Mouse (Mus musculus) forelimb bud, embryonic 11.5 days (tissue): ENCODE measurements around the gene Ext2.

ENCODE experiments used
- DNase-seq: peaks from one replicate; pipeline ENCODE4 v3.0.0-alpha.2; 2012; ENCODE audit warnings: low read depth, low spot score

Gene Ext2

DNA sequence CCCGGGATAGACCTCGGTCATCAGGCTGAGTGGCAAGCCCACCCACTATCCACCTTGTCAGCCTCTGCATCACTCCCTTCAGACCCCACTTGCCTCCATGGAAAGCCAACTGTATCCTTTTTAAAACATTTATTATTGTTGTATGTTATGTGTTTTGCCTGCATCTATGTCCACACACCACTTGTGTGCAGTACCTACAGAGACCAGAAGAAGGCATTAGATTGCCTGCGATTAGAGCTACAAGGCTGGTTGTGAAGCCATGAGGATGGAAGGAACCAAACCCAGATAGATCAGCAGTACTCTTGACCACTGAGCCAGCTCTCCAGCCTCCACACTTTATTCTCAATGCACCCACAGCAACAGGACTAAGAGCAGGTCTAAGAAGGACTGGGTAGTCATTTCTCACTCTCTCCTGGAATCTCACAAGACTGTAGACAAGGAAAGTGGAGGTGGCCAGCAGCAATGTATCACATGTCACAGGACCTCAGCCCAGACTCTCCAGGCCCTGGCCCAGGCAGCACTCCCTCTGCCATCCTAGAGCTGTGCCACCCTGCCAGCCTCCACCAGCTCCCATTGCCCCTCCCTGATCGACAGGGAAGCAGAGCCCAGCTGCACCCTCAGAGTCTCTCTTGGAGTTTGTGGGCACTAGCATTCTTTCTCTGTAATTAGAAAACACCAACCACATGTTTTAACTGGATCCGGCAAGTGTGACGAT lies 15.7 kb downstream of the Ext2 start:
- DNase-seq: no peak

GRCm38 (mm10) chr2:93805523-93805922 lies 16.8 kb downstream of the Ext2 start:
- no peak for DNase-seq

DNA sequence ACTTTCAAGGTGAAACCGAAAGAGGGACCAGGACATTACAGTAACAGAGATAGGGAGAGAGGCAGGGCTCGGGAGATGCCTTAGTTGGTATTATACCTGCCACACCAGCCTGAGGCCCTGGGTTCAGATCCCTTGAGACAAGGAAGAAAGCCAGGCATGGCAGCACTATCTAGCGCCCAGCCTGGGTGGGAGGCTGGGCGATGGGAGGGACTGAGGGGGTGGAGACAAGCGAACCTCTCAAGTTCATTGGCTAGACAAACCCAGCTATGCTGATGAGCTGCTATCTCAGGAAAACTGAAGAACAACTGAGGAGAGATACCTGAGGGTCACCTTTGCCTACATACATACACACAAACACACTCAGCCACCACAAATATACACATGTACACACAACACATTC lies 17.3 kb downstream of the Ext2 start:
- DNase-seq: no peak

DNA sequence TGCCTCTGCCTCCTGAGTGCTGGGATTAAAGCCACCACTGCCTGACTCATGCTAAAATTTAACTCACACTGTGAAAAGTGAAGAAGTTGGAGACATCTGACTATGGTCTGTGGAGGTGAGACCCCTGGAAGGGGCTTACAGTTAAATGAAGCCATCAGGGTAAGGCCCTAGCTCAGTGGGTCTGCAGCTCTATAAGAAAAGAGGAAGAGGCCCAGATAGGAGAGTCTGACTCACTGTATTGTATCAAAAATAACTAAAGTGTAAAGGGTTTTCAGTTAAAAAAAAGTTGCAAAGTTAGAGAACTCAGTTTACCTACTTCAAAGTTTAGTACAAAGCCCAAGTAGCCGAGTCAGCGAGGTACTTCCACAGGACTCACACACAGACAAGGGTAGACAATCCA lies 19.4 kb downstream of the Ext2 start:
- DNase-seq: no peak

DNA sequence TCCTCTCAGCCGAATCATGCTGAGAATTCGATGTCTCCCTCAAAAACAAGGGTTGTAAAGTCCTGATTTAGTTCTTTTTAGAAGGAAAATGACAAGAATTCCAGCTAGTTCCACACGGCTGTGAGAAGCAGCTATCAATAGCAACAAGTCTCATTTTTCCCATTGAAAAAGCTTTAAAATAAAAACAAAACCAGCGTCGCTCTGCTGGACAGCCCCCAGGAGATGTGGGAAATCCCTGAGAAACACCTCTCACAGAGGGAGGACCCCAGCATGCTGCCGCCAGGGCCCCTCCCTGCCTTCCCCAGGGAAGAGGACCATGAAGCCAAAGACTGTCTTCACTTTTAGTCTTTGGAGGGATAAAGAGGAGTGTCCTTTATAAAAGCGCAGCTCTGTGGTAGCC lies 21.3 kb downstream of the Ext2 start:
- DNase-seq: no peak

GRCm38 (mm10) chr2:93797162-93797795 lies 25.1 kb downstream of the Ext2 start:
- DNase-seq: no peak

DNA sequence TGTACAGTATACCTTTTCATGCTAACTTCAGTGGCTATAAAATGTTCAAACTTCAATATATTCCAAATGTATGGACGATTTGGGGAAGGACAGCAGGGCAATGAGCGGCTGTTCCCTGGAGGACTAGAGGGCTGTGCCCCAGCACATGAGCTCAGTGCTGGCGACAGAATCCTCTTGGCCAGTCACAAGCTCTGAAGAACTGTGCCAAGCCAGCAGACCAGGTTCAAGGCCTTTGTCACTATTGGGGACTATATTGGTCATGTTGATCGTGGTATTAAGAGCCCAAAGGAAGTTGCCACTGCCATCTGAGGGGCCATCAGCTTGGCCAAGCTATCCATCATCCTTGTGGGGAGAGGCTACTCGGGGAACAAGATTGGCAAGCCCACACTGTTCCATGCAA lies 28.0 kb downstream of the Ext2 start:
- DNase-seq: no peak

- no peak for DNase-seq
Measured at GRCm38 (mm10) chr2:93791516-93792499, 30.6 kb downstream of the Ext2 start.

- DNase-seq: no peak
Measured at GRCm38 (mm10) chr2:93790798-93791345, 31.5 kb downstream of the Ext2 start.

GRCm38 (mm10) chr2:93788557-93788956 lies 33.8 kb downstream of the Ext2 start:
- DNase-seq: no peak

DNA sequence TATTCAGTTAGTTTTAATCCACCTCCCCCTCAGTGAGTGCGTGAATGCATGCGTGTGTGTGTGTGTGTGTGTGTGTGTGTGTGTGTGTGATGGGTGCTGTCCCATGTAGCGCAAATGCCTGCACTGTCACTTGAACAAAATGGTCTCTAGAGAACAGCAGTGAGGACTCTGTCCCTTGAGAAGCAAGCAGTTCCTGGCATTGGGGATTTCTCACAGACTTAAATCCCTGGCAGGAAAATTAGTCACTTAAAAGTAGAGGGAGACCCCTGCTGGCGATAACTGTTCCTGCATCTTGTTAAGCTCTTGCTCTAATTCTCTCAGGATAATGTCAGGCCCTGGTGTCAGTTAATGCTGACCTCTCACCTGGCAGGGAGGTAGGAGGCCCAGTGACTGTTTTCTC lies 36.2 kb downstream of the Ext2 start:
- peak; percentile 86 for DNase-seq

DNA sequence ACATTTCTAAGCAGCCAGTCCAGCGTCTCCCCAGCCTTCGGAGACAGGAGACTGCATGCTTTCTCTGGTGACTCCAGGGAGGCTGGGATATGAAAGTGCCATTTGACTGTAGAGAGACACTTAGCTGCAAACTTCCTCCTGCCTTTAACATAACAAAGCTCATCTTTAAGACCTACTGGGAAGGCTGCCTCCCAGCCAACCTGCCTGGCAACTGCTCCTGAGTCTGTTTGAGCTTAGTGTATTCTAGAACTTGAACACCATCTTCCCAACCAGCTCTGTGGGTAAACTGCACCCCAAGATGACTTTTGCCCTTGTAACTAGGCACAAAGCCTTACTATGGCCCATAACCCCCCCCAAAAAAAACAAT lies 37.0 kb downstream of the Ext2 start:
- no peak for DNase-seq

DNA sequence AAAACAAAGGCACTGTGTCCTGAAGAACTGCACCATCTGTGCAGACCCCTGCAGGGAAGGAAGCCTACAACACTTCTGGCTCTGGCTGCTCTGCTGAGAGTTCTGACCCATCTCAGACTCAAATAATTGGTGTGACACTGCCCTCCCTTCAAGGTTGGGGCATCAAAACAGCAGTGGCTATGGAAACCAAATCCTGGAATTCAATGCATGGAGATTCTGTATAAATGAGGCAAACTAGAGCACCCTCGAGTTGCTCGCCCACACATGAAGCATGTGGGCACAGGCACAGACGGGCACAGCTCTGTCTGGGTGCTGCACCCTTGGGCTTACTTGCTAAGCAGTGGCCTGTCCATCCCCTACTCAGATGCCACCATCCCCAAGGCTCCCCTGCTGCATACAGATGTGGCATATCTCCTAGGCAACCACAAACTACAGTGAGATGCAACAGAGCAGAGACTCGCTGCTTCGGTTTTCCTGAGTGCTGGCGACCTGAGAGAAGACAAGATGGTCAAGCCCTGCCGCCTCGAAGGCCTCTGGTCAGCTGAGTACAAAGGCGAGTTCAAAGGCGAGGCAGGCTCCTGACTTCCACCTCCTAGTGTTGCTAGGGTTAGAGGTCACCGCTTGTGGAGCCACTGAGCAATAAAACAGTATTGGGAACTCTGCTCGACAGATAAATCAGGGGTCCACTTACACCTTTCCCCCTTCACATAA lies 37.5 kb downstream of the Ext2 start:
- DNase-seq: no peak

DNA sequence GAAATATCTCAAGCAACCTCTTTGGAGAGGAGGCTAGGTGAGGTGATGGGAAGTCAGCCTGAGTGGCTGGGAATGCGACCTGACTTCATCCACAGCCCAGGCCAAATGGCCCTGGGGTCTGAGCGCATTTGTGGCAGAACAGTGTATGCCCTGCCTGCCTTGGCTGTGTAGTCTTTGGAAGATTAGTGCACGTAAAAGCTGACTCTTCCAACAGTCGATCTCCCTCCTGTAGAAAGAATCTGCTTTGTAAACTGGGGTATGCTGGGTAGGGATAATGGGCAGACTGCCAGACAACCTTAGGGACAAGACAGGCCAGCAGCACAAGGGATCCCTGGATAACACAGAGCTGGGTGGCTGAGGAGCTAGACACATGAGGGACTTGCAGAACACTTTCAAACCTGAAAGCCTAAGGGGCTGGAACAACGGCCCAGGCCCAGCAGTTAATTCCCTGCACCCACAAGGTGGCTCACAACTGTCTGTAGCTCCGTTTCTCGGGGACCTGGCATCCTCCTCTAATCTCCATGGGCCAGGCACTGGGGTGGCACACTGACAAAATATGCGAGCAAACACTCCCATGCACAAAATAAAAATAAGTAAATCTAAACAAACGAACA lies 38.3 kb downstream of the Ext2 start:
- no peak for DNase-seq

- no peak for DNase-seq
Measured at GRCm38 (mm10) chr2:93782682-93783081, 39.7 kb downstream of the Ext2 start.

- DNase-seq: no peak
Measured at GRCm38 (mm10) chr2:93782156-93782555, 40.2 kb downstream of the Ext2 start.

DNA sequence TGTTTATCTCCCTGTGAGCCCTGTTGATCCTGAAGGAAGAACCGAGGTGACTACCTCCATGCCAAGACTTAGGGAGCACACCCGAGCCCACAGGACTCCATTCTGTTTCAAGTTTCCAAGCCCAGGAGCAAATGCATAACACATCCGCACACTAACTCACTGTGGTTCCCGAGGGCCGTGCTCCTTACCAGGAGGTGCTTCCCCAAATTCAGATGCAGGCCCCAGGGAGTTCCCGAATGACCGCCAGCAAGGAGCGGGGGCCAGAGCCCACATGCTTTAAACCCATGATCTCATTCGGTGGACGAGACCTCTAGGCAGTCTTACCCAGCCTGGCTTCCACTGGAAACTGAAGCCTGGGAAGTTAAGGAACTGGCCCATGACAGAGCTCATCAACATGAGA lies 41.8 kb downstream of the Ext2 start:
- DNase-seq: no peak

DNA sequence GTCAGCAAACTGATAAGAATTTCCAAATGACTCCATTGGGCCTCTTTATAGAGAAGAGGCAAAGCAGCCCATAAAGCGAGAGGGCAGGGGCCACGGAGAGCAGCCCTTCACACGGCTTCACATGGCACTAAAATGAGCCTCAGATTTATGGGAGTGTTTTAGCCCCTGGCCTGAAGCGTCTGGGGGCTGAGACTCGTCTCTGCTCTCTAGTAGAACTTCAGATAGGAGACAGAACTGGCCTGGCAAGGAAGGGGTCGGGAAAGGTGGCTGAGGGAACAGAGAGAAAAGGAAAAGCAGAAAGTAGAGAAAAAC lies 42.5 kb downstream of the Ext2 start:
- DNase-seq: no peak

GRCm38 (mm10) chr2:93779081-93779896 lies 43.1 kb downstream of the Ext2 start:
- DNase-seq: no peak

- DNase-seq: no peak
Measured at GRCm38 (mm10) chr2:93778616-93779015, 43.8 kb downstream of the Ext2 start.
